Mouse (Mus musculus) kidney, embryonic 15.5 days (tissue): ENCODE measurements at regions not wholly inside any gene's neighbourhood (a gene's known extent, or its start where the extent isn't known, plus 50 kb on each side); places are given as distances from the start of the nearest gene placed in this dataset.

Experiments used
- ATAC-seq: fragments of 200-750 bp; cut with Nextera tagmentation; replicated peaks from 2 replicates; pipeline ENCODE4 v1.8.0; 2017; ENCODE audit warnings: moderate TSS enrichment; ENCODE audit not compliant: low FRiP score
- H3K27ac ChIP-seq: fragments of 300-500 bp; sonication (generic); 2 replicates; pipeline ENCODE4 v1.5.1; 2015; ENCODE audit warnings: mild to moderate bottlenecking, inconsistent platforms
- H3K27me3 ChIP-seq: fragments of 300-500 bp; sonication (generic); 2 replicates; pipeline ENCODE4 v1.6.1; 2015; ENCODE audit warnings: inconsistent platforms
- H3K36me3 ChIP-seq: fragments of 300-500 bp; sonication (generic); 2 replicates; pipeline ENCODE4 v1.6.1; 2015; ENCODE audit warnings: inconsistent platforms
- H3K4me1 ChIP-seq: fragments of 300-500 bp; sonication (generic); 2 replicates; pipeline ENCODE4 v1.6.1; 2015; ENCODE audit warnings: inconsistent platforms
- H3K4me2 ChIP-seq: fragments of 300-500 bp; sonication (generic); 2 replicates; pipeline ENCODE4 v1.6.1; 2015; ENCODE audit warnings: moderate library complexity, mild to moderate bottlenecking, inconsistent platforms
- H3K4me3 ChIP-seq: fragments of 300-500 bp; sonication (generic); replicated peaks from 2 replicates; pipeline ENCODE4 v1.5.1; 2015; ENCODE audit warnings: mild to moderate bottlenecking, inconsistent platforms
- H3K9ac ChIP-seq: fragments of 300-500 bp; sonication (generic); 2 replicates; pipeline ENCODE4 v1.6.1; 2015; ENCODE audit warnings: mild to moderate bottlenecking, inconsistent platforms
- H3K9me3 ChIP-seq: fragments of 300-500 bp; sonication (generic); replicated peaks from 2 replicates; pipeline ENCODE4 v1.6.1; 2016; ENCODE audit warnings: inconsistent platforms
- WGBS: fragments of 180-500 bp; shearing (Covaris S2); methylation state at CpG from one replicate; pipeline ENCODE4 v1.1.7; 2015; ENCODE audit warnings: mixed read lengths; 5-methylcytosine and 5-hydroxymethylcytosine counted together

DNA sequence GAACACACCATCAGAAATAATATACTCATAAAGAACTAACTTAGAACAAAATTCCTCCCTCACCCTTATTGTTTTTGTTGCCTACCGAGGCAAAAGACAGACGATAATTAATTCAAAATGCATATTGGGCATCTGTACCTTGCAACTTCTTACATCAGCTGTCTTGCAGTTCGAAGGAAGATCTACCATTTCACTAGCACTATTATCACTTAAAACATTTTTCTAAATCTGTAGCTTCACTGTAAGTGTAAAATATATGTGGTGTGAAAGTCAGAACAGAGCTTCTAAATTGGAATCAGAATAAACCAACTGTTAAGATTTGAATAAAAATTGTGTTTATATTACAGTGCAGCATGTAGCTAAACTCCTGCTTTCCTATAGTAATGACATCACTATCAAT, 562.4 kb upstream of the Atp10a start:
- Histone ChIP-seq H3K4me3 (no peak overlapping the region), H3K9ac (no peak overlapping the region), H3K27ac (no peak overlapping the region), H3K27me3 (no peaks in the 10 kb centered on the region), H3K36me3 (no peaks in the 10 kb centered on the region), H3K4me2 (no peak overlapping the region), H3K9me3 (no peaks in the 10 kb centered on the region), H3K4me1 (no peaks in the 10 kb centered on the region)
- no peak for ATAC-seq
- WGBS: 78% methylated on average over 3 of the region's 3 CpGs

DNA sequence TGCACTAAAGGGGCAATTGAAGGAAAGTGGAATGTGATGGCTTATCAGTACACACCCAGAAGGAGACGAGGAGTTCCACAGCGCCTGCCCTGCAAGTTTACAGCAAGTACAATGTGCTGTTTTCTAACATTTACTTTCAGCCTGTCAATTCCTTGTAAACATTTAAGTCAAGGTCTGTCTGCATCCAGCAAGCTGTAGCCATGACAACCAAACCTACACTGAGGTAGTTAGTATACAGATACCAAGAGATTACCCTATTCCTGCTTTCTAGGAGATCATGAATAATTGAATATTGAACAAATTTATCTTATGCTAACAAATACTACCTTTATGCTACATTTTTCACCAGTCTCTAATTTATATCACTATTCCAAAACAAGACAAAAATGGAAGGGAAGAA, 569.0 kb upstream of the Gabra5 start:
- ATAC-seq: no peak
- Histone ChIP-seq H3K4me1 (no peaks in the 10 kb centered on the region), H3K27me3 (no peaks in the 10 kb centered on the region), H3K4me2 (no peak overlapping the region), H3K36me3 (no peaks in the 10 kb centered on the region), H3K9ac (no peak overlapping the region), H3K9me3 (no peaks in the 10 kb centered on the region), H3K27ac (no peak overlapping the region), H3K4me3 (no peak overlapping the region)
- WGBS: 85% methylated on average over 2 of the region's 2 CpGs

DNA sequence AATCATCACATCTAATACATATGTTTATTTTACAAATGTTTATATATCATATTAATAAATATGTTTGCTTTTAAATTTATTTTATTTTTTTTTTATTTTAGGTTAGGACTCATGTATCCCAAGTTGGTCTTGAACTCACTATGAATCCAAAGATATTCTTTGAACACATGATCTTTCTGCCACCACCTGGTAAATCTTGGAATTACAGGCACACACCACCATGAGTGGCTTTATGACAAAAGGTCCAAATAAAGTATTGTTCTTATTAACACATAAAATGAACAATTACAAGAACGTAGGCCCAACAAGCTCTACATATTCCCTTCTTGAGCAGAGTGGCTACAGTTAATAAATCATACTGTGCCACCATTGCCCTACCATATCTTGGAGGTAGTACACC, 523.1 kb upstream of the Gabra5 start:
- no peaks in the 10 kb centered on the region for H3K27me3 ChIP-seq
- no peak overlapping the region for H3K9ac ChIP-seq
- no peaks in the 10 kb centered on the region for H3K36me3 ChIP-seq
- no peak overlapping the region for H3K4me3 ChIP-seq
- no peak overlapping the region for H3K4me2 ChIP-seq
- H3K27ac ChIP-seq: no peak overlapping the region
- no peak for ATAC-seq
- 74% methylated on average over 1 of the region's 1 CpGs for WGBS
- H3K4me1 ChIP-seq: no peaks in the 10 kb centered on the region
- no peaks in the 10 kb centered on the region for H3K9me3 ChIP-seq

DNA sequence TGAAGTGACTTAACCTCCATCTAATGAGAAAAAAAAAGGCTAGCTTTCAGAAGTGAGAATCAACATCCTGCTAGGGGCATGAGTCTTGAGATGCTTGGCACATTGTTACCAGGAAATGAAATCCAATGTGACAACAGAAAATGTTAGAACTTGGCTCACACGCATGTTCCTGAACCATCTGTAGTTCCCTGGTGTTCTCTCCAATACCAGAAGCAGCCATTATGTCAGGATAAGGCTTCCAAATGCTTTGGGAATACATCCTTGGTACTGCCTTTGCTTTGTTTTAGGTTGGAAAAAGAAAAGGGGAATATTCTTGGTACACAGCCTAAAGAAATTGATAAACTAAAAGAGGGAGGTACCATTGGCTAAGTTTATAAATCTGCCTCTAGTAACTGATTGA, 522.3 kb upstream of the Gabra5 start:
- no peaks in the 10 kb centered on the region for H3K4me1 ChIP-seq

DNA sequence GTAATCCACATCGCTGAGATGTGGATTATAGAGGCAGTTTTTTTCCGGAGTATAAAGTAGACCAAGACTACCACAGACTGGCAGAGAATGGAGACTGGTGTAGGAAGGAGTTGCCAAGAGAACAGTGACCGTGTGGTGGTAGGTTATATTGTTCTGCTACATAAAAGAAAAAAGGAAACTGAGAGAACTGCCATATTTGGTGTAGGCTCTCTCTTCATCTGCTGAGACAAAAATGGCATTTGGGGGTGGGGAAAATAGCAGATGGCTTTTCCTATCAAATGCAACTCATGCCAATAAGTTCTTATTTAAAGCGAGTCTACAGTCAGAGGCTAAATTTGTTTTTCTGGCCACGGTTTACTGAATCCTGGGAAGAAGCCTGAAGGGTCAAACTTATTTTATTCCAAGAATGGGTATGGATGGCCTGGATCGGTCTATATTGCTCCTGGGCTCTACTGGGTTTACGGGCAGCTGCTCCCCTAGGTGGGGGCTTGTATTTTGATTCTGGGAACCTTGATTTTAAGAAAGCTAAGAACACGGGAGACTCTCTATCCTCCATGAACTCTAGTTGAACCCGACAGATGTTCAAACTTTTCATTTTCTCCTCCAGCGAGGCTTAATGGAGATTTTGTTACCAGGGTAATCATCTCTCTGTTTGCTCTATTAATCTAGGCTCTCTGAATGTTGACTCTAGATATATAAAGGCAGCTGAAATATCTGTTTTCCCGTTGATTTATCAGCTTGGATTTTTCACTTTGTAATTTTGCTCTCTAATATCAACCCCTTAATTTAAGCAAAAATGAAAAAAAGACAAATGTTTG, 482.8 kb upstream of the Gabra5 start:
- H3K27ac ChIP-seq: no peak overlapping the region
- no peak overlapping the region for H3K4me2 ChIP-seq
- H3K9me3 ChIP-seq: no peaks in the 10 kb centered on the region
- ATAC-seq: no peak
- H3K4me1 ChIP-seq: no peaks in the 10 kb centered on the region
- WGBS: 58% methylated on average over 11 of the region's 11 CpGs
- H3K4me3 ChIP-seq: no peak overlapping the region
- H3K27me3 ChIP-seq: no peaks in the 10 kb centered on the region
- no peak overlapping the region for H3K9ac ChIP-seq
- H3K36me3 ChIP-seq: no peaks in the 10 kb centered on the region

More for the DNA sequence above, 522.3 kb upstream of the Gabra5 start:
- Histone ChIP-seq H3K4me3 (no peak overlapping the region), H3K9me3 (no peaks in the 10 kb centered on the region), H3K27ac (no peak overlapping the region), H3K27me3 (no peaks in the 10 kb centered on the region), H3K36me3 (no peaks in the 10 kb centered on the region), H3K4me2 (no peak overlapping the region), H3K9ac (no peak overlapping the region)
- 91% methylated on average over 1 of the region's 1 CpGs for WGBS
- no peak for ATAC-seq

DNA sequence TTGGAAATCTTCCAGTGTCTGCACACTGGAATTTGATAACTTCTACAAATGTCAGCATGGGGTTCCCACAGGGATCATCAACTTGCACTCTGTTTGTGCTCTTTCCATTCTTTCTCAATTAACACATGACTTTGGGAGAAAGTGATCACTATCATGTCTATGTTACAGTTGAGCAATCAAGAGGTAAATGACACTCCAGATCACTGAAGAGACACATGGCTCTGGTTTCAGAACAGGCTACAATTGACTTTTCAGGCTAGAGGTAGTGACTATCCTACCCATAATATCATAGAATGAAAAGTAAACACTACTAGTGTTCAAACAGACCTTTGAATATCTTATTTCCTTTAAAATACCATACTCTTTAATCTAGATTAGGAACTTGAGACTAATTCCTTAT, 473.3 kb upstream of the Gabra5 start:
- H3K9me3 ChIP-seq: no peaks in the 10 kb centered on the region
- no peak overlapping the region for H3K27ac ChIP-seq
- no peaks in the 10 kb centered on the region for H3K36me3 ChIP-seq
- no peaks in the 10 kb centered on the region for H3K4me1 ChIP-seq
- H3K9ac ChIP-seq: no peak overlapping the region
- peak; percentile 67; the same call in 1 of the 2 replicates for ATAC-seq
- H3K27me3 ChIP-seq: no peaks in the 10 kb centered on the region
- H3K4me3 ChIP-seq: no peak overlapping the region
- H3K4me2 ChIP-seq: no peak overlapping the region

DNA sequence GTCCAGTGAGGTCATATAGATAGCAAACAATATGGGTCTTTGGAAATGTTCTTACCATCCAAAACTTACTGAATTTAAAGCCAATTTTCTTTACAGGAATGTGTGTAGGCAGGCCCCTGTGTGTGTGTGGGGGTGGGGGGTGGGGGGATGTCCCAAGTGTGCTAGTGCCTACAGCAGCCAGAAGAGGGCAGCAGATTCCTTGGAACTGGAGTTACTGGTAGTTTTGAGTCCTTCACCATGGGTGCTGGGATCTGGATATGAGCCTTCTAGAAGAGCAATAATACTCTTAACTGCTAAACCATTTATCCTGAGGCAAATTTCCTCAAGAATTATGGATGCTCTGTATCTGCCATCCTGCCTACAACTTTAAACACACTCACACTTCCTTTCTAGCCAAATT, 456.4 kb upstream of the Gabra5 start:
- no peak overlapping the region for H3K9ac ChIP-seq
- H3K27ac ChIP-seq: no peak overlapping the region
- H3K4me3 ChIP-seq: no peak overlapping the region
- H3K27me3 ChIP-seq: no peaks in the 10 kb centered on the region
- no peaks in the 10 kb centered on the region for H3K36me3 ChIP-seq
- H3K4me1 ChIP-seq: no peaks in the 10 kb centered on the region
- no peak overlapping the region for H3K4me2 ChIP-seq
- H3K9me3 ChIP-seq: no peaks in the 10 kb centered on the region
- no peak for ATAC-seq

DNA sequence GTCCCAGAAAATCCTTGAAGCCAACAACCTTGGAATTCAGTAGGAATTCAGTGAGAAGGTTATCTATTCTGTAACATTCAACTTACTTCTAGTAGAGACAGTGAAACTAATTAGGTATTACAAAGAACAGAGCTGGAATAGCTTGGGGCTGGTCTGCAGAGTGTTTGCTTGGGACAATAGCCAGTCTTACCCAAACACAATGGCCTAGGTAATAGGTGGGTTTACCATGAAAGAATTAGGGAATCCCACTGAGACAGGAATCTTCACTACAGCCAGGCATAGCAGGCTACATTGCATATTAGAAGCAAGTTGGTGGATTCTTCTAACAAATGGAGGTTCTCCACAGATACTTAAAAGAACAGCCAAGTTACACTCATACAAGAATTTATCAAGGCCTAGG, 449.0 kb upstream of the Gabra5 start:
- no peak overlapping the region for H3K27ac ChIP-seq
- no peak for ATAC-seq
- no peak overlapping the region for H3K9ac ChIP-seq

More for the DNA sequence above, 449.0 kb upstream of the Gabra5 start:
- Histone ChIP-seq H3K4me1 (no peaks in the 10 kb centered on the region), H3K9me3 (no peaks in the 10 kb centered on the region), H3K36me3 (no peaks in the 10 kb centered on the region), H3K4me3 (no peak overlapping the region), H3K27me3 (no peaks in the 10 kb centered on the region), H3K4me2 (no peak overlapping the region)
